Mouse (Mus musculus): ENCODE data around the gene Fam129a. TPM values are rescaled to one million over a fixed set of nuclear protein-coding genes. Genes with fewer than 3 reads are reported as not detected.

Gene Fam129a
- polyA plus RNA-seq, 1 experiment: 19.9 TPM

DNA sequence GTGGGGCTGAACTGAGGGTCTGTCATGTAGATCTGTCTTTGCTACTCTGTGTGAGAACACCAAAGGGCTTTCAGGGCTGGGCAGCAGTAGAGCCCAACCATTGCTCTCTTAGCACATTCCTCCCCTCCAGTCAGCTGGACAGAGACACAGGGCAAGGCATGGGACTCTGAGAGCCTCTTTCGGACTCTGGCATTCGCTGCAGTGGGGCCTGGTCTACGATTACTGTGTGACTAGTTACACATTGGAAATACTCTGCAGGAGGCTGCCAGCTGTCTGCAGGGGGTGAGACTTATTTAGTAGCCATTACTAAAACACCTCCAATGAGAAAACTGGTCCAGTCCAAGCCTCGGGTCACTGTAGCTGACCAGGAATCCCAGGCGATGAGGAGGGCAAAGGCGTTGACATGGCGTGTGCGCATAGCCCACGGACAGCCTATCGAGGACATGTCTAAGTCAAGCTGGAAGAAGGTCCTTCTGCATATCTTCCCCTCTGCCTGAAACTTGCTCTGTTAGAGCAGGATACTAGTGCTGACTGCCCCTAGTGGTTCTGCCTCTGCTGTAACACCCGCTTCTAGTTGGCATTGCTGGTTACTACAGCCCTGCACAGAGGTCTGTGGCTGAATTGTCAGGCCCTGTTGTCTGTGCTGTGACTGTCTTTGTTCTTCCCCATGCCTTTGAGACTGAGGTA, 145.2 kb downstream of the Fam129a start:
- Histone ChIP-seq H3K9ac (ENCODE audit: low read depth, poor library complexity, severe bottlenecking) (no peak overlapping the region), H3K9me3 (replicated peaks; ENCODE audit: control insufficient read depth, insufficient read depth, low read length, poor library complexity, severe bottlenecking) (no peaks in the 10 kb centered on the region), H3K4me1 (ENCODE audit: control insufficient read depth, insufficient read depth, low read length) (no peaks in the 10 kb centered on the region), H3K36me3 (ENCODE audit: control insufficient read depth, insufficient read depth, low read length, poor library complexity, severe bottlenecking) (0 out of 2 replicates have a peak, but pooled peaks cover 2% of the 10 kb centered on the region), H3K27ac (ENCODE audit: insufficient read depth, low read length) (no peak overlapping the region), H3K27me3 (ENCODE audit: control insufficient read depth, insufficient read depth, low read length, poor library complexity, severe bottlenecking) (no peaks in the 10 kb centered on the region), H3K4me3 (ENCODE audit: low read depth, low read length) (no peak overlapping the region)
- TF ChIP-seq EP300 (IDR thresholded peaks at IDR 0.05; ENCODE audit: insufficient read depth, low read depth, low read length) (no peak), POLR2A (IDR thresholded peaks at IDR 0.05; ENCODE audit: insufficient read depth, low read length) (no peak), CTCF (IDR thresholded peaks at IDR 0.05; ENCODE audit: low read depth, low read length) (no peak)

DNA sequence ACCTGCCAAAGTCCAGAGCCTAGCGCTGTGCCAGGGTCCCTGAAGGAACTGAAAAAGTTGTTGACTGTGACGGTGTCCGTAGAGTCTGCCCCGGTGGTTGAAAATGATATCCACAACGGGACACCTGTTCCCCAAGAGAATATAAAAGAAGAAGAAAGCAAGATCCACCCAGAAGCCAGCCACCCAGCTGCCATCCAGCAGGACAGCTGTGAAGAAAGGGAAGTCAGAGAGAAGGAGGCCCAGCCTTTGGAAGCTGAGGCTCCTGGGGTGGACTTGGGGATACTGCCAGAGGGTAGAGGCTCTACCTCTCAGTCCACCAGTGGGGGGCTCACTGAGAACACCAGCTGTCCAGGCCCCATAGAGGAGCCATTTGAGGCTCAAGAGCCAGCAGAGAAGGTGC, 146.6 kb downstream of the Fam129a start:
- Histone ChIP-seq H3K4me3 (ENCODE audit: low read depth, low read length) (no peak overlapping the region), H3K27ac (ENCODE audit: insufficient read depth, low read length) (no peak overlapping the region), H3K9me3 (replicated peaks; ENCODE audit: control insufficient read depth, insufficient read depth, low read length, poor library complexity, severe bottlenecking) (no peaks in the 10 kb centered on the region), H3K9ac (ENCODE audit: low read depth, poor library complexity, severe bottlenecking) (no peak overlapping the region), H3K36me3 (ENCODE audit: control insufficient read depth, insufficient read depth, low read length, poor library complexity, severe bottlenecking) (0 out of 2 replicates have a peak, but pooled peaks cover 2% of the 10 kb centered on the region), H3K27me3 (ENCODE audit: control insufficient read depth, insufficient read depth, low read length, poor library complexity, severe bottlenecking) (no peaks in the 10 kb centered on the region), H3K4me1 (ENCODE audit: control insufficient read depth, insufficient read depth, low read length) (no peaks in the 10 kb centered on the region)
- TF ChIP-seq CTCF (IDR thresholded peaks at IDR 0.05; ENCODE audit: low read depth, low read length): no peak
- TF ChIP-seq POLR2A (IDR thresholded peaks at IDR 0.05; ENCODE audit: insufficient read depth, low read length): no peak
- TF ChIP-seq EP300 (IDR thresholded peaks at IDR 0.05; ENCODE audit: insufficient read depth, low read depth, low read length): no peak

DNA sequence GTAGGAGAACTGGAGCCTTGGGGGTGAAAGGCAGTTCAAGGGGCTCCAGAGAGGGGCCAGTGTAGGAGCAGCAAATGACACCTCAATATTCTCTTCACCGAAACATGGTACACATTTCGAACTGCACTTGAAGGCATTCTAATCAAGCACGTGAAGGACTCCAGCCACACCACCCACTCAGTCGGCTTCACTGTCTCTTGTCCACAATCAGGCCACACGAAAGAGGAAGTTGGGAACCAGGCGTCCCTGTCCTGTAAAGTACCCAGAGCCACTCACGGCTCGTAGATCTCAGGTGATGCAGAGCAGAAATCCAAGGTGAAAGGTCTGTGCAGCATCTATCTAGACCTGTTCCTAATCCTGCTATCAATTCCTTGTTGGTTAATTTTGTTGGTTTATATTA, 147.6 kb downstream of the Fam129a start:
- H3K9ac ChIP-seq (ENCODE audit: low read depth, poor library complexity, severe bottlenecking): no peak overlapping the region
- no peak for TF ChIP-seq CTCF (IDR thresholded peaks at IDR 0.05; ENCODE audit: low read depth, low read length)
- TF ChIP-seq EP300 (IDR thresholded peaks at IDR 0.05; ENCODE audit: insufficient read depth, low read depth, low read length): no peak
- TF ChIP-seq POLR2A (IDR thresholded peaks at IDR 0.05; ENCODE audit: insufficient read depth, low read length): no peak
- H3K27ac ChIP-seq (ENCODE audit: insufficient read depth, low read length): no peak overlapping the region
- H3K4me3 ChIP-seq (ENCODE audit: low read depth, low read length): no peak overlapping the region
- H3K9me3 ChIP-seq (replicated peaks; ENCODE audit: control insufficient read depth, insufficient read depth, low read length, poor library complexity, severe bottlenecking): no peaks in the 10 kb centered on the region
- 0 out of 2 replicates have a peak, but pooled peaks cover 2% of the 10 kb centered on the region for H3K36me3 ChIP-seq (ENCODE audit: control insufficient read depth, insufficient read depth, low read length, poor library complexity, severe bottlenecking)
- H3K4me1 ChIP-seq (ENCODE audit: control insufficient read depth, insufficient read depth, low read length): no peaks in the 10 kb centered on the region
- no peaks in the 10 kb centered on the region for H3K27me3 ChIP-seq (ENCODE audit: control insufficient read depth, insufficient read depth, low read length, poor library complexity, severe bottlenecking)

DNA sequence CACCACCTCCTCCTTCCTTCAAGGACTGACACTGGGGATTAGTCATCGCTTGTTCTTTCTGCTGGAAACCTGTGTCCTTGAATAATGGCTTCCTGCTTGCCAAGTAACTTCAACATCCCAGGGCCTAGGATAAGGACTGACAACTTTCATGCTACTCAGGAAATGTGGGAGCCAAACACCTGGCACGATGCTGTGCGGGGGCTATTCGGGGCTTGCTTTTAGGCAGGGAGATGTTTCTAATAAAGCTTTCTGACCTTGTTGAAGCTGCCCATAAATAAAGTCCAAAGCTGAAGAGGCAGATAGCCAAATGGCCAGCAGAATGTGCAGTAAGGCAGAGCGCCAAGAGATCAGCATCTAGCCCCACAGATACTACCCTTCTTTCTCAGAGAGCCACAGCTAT, 148.9 kb downstream of the Fam129a start:
- Histone ChIP-seq H3K36me3 (ENCODE audit: control insufficient read depth, insufficient read depth, low read length, poor library complexity, severe bottlenecking) (0 out of 2 replicates have a peak, but pooled peaks cover 2% of the 10 kb centered on the region), H3K4me3 (ENCODE audit: low read depth, low read length) (no peak overlapping the region), H3K9ac (ENCODE audit: low read depth, poor library complexity, severe bottlenecking) (no peak overlapping the region), H3K27ac (ENCODE audit: insufficient read depth, low read length) (no peak overlapping the region), H3K9me3 (replicated peaks; ENCODE audit: control insufficient read depth, insufficient read depth, low read length, poor library complexity, severe bottlenecking) (no peaks in the 10 kb centered on the region), H3K27me3 (ENCODE audit: control insufficient read depth, insufficient read depth, low read length, poor library complexity, severe bottlenecking) (no peaks in the 10 kb centered on the region), H3K4me1 (ENCODE audit: control insufficient read depth, insufficient read depth, low read length) (no peaks in the 10 kb centered on the region)
- TF ChIP-seq CTCF (IDR thresholded peaks at IDR 0.05; ENCODE audit: low read depth, low read length): no peak
- TF ChIP-seq EP300 (IDR thresholded peaks at IDR 0.05; ENCODE audit: insufficient read depth, low read depth, low read length): no peak
- TF ChIP-seq POLR2A (IDR thresholded peaks at IDR 0.05; ENCODE audit: insufficient read depth, low read length): no peak

DNA sequence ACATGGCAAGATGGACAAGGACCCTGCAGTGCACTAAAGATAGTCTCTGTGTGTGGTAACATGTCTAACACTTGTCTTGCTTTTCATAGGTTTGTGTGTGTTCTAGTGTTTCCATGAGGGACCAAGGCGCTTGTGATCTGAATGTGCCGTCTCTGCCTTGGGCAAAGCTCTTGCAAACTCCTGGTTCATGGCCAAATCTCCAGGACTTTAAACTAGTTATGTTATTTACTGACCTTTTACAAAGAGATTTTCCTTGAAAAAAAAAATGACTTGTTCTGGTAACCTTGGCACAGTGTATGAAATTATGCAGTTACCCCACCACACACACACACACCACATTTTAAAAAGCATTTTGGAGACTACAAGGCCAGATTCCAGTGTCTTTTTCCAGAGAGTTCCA, 149.6 kb downstream of the Fam129a start:
- Histone ChIP-seq H3K27ac (ENCODE audit: insufficient read depth, low read length) (no peak overlapping the region), H3K4me3 (ENCODE audit: low read depth, low read length) (no peak overlapping the region), H3K9me3 (replicated peaks; ENCODE audit: control insufficient read depth, insufficient read depth, low read length, poor library complexity, severe bottlenecking) (no peaks in the 10 kb centered on the region), H3K36me3 (ENCODE audit: control insufficient read depth, insufficient read depth, low read length, poor library complexity, severe bottlenecking) (0 out of 2 replicates have a peak, but pooled peaks cover 2% of the 10 kb centered on the region), H3K9ac (ENCODE audit: low read depth, poor library complexity, severe bottlenecking) (no peak overlapping the region), H3K27me3 (ENCODE audit: control insufficient read depth, insufficient read depth, low read length, poor library complexity, severe bottlenecking) (no peaks in the 10 kb centered on the region), H3K4me1 (ENCODE audit: control insufficient read depth, insufficient read depth, low read length) (no peaks in the 10 kb centered on the region)
- TF ChIP-seq POLR2A (IDR thresholded peaks at IDR 0.05; ENCODE audit: insufficient read depth, low read length) (no peak), CTCF (IDR thresholded peaks at IDR 0.05; ENCODE audit: low read depth, low read length) (no peak)

DNA sequence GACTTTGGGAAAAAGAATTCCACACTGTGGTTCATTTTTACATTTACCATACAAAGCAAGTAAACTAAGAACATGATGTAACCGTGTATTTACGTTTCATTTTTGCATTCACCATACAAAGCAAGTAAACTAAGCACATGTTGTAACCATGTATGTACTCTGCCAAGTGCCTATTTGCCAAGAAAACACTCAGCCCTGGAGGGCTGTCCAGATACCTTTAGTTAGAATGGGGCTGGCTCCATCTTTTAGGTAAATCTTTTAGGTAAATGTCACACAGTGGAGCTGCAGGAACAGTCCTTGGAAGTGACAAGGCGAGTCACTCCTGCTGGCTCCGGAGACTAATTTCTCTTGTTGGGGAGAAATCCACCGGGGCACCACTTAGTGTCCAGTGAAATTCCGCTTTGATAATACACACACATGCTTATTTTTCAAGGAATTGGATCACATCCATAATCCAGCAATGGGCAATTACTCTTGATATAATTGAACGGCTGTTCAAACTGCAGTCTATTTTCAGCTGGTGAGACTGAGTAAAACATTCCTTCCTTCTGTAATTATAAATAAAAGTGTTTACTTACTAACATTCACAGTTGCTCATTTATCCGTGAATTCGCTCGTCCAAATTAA, 150.5 kb downstream of the Fam129a start:
- Histone ChIP-seq H3K36me3 (ENCODE audit: control insufficient read depth, insufficient read depth, low read length, poor library complexity, severe bottlenecking) (0 out of 2 replicates have a peak, but pooled peaks cover 2% of the 10 kb centered on the region), H3K4me3 (ENCODE audit: low read depth, low read length) (no peak overlapping the region), H3K27me3 (ENCODE audit: control insufficient read depth, insufficient read depth, low read length, poor library complexity, severe bottlenecking) (no peaks in the 10 kb centered on the region), H3K4me1 (ENCODE audit: control insufficient read depth, insufficient read depth, low read length) (no peaks in the 10 kb centered on the region), H3K9me3 (replicated peaks; ENCODE audit: control insufficient read depth, insufficient read depth, low read length, poor library complexity, severe bottlenecking) (no peaks in the 10 kb centered on the region), H3K27ac (ENCODE audit: insufficient read depth, low read length) (no peak overlapping the region), H3K9ac (ENCODE audit: low read depth, poor library complexity, severe bottlenecking) (no peak overlapping the region)
- TF ChIP-seq EP300 (IDR thresholded peaks at IDR 0.05; ENCODE audit: insufficient read depth, low read depth, low read length) (no peak), POLR2A (IDR thresholded peaks at IDR 0.05; ENCODE audit: insufficient read depth, low read length) (no peak), CTCF (IDR thresholded peaks at IDR 0.05; ENCODE audit: low read depth, low read length) (no peak)

Measured in ES-Bruce4 (cell line).